Mouse (Mus musculus): ENCODE data around the gene Krt35. TPM values are rescaled to one million over a fixed set of nuclear protein-coding genes. Genes with fewer than 3 reads are reported as not detected.

Gene Krt35
- total and polyA plus RNA-seq, 3 experiments: not detected

GRCm38 (mm10) chr11:100124901-100125300, 28.9 kb upstream of the Krt35 start:
- Histone ChIP-seq H3K4me1 (ENCODE audit: control insufficient read depth in 1 of 2, insufficient read depth in 2 of 2, low read length in 2 of 2) (no peaks in the 10 kb centered on the region), H3K27me3 (ENCODE audit: control insufficient read depth in 1 of 2, insufficient read depth in 2 of 2, low read length in 2 of 2) (no peaks in the 10 kb centered on the region), H3K9ac (ENCODE audit: control insufficient read depth, low read depth, low read length, poor library complexity, severe bottlenecking) (no peak overlapping the region), H3K27ac (ENCODE audit: control insufficient read depth, low read depth, low read length) (no peak overlapping the region), H3K4me3 (ENCODE audit: control insufficient read depth in 1 of 2, insufficient read depth in 1 of 2, low read depth in 2 of 2, low read length in 2 of 2) (no peak overlapping the region), H3K36me3 (ENCODE audit: control insufficient read depth in 1 of 2, insufficient read depth in 2 of 2, low read length in 2 of 2) (no peaks in the 10 kb centered on the region), H3K79me2 (ENCODE audit: control insufficient read depth, insufficient read depth, low read length, poor library complexity) (no peaks in the 10 kb centered on the region), H3K9me3 (replicated peaks; ENCODE audit: insufficient read depth, low read length) (no peaks in the 10 kb centered on the region)
- DNase-seq (ENCODE audit: low read depth, low spot score): no peak
- TF ChIP-seq NRF1 (IDR thresholded peaks at IDR 0.05; ENCODE audit: insufficient read depth, low read depth, low read length, poor library complexity, severe bottlenecking) (no peak), RAD21 (IDR thresholded peaks at IDR 0.05; ENCODE audit: low read depth, low read length) (no peak)

- H3K9ac ChIP-seq (ENCODE audit: control insufficient read depth, low read depth, low read length, poor library complexity, severe bottlenecking): no peak within 1 kb of the TSS
- no peak for TF ChIP-seq POLR2AphosphoS5 (IDR thresholded peaks at IDR 0.05; ENCODE audit: borderline replicate concordance, low read depth, low read length)
- TF ChIP-seq ZNF384 (IDR thresholded peaks at IDR 0.05; ENCODE audit: low read depth, low read length): no peak
- no peak for TF ChIP-seq BHLHE40 (IDR thresholded peaks at IDR 0.05; ENCODE audit: borderline replicate concordance, low read depth, low read length)
- no peak for TF ChIP-seq CHD2 (IDR thresholded peaks at IDR 0.05; ENCODE audit: low read length)
- TF ChIP-seq MXI1 (IDR thresholded peaks at IDR 0.05; ENCODE audit: low read depth, low read length): no peak
- no peak for TF ChIP-seq MEF2A (IDR thresholded peaks at IDR 0.05; ENCODE audit: extremely low read depth, insufficient replicate concordance, low read depth, low read length, poor library complexity, severe bottlenecking)
- TF ChIP-seq TBP (IDR thresholded peaks at IDR 0.05; ENCODE audit: low read depth, low read length): no peak
- TF ChIP-seq MAZ (IDR thresholded peaks at IDR 0.05; ENCODE audit: low read depth, low read length): no peak
- TF ChIP-seq USF2 (IDR thresholded peaks at IDR 0.05; ENCODE audit: borderline replicate concordance in 1 of 2, insufficient read depth in 1 of 2, low read depth in 1 of 2, low read length in 2 of 2): no peak
- DNase-seq (ENCODE audit: low read depth, low spot score): no peak
- no peaks in the 10 kb centered on the region for H3K36me3 ChIP-seq (ENCODE audit: control insufficient read depth in 1 of 2, insufficient read depth in 2 of 2, low read length in 2 of 2)
- no peaks in the 10 kb centered on the region for H3K27me3 ChIP-seq (ENCODE audit: control insufficient read depth in 1 of 2, insufficient read depth in 2 of 2, low read length in 2 of 2)
- no peak within 1 kb of the TSS for H3K4me3 ChIP-seq (ENCODE audit: control insufficient read depth in 1 of 2, insufficient read depth in 1 of 2, low read depth in 2 of 2, low read length in 2 of 2)
- H3K4me1 ChIP-seq (ENCODE audit: control insufficient read depth in 1 of 2, insufficient read depth in 2 of 2, low read length in 2 of 2): no peaks in the 10 kb centered on the region
- H3K79me2 ChIP-seq (ENCODE audit: control insufficient read depth, insufficient read depth, low read length, poor library complexity): no peaks in the 10 kb centered on the region
- H3K27ac ChIP-seq (ENCODE audit: control insufficient read depth, low read depth, low read length): no peak within 1 kb of the TSS
- H3K9me3 ChIP-seq (replicated peaks; ENCODE audit: insufficient read depth, low read length): no peaks in the 10 kb centered on the region
These were observed 25.4 kb upstream of the Krt35 start, which contains the start of gene Krt13 for GRCm38 (mm10) chr11:100121466-100121865. Gene Krt13 (minus strand): TSS chr11:100121566.

GRCm38 (mm10) chr11:100120331-100120730, 24.3 kb upstream of the Krt35 start:
- no peak for DNase-seq (ENCODE audit: low read depth, low spot score)
- TF ChIP-seq BHLHE40 (IDR thresholded peaks at IDR 0.05; ENCODE audit: borderline replicate concordance, low read depth, low read length) (no peak), MAX (IDR thresholded peaks at IDR 0.05; ENCODE audit: low read length) (no peak), TCF12 (IDR thresholded peaks at IDR 0.05; ENCODE audit: low read depth, low read length) (no peak), HCFC1 (IDR thresholded peaks at IDR 0.05; ENCODE audit: low read depth, low read length) (no peak), CHD2 (IDR thresholded peaks at IDR 0.05; ENCODE audit: low read length) (no peak), RCOR1 (IDR thresholded peaks at IDR 0.05; ENCODE audit: low read depth, low read length) (no peak), MYC (IDR thresholded peaks at IDR 0.05; ENCODE audit: low read depth, low read length) (no peak), NRF1 (IDR thresholded peaks at IDR 0.05; ENCODE audit: insufficient read depth, low read depth, low read length, poor library complexity, severe bottlenecking) (no peak), SIN3A (IDR thresholded peaks at IDR 0.05; ENCODE audit: low read length) (no peak), MYB (IDR thresholded peaks at IDR 0.05; ENCODE audit: low read depth, low read length) (no peak), MAZ (IDR thresholded peaks at IDR 0.05; ENCODE audit: low read depth, low read length) (no peak), SMC3 (IDR thresholded peaks at IDR 0.05; ENCODE audit: low read depth, low read length) (no peak), ELF1 (IDR thresholded peaks at IDR 0.05; ENCODE audit: low read depth, low read length) (no peak)
- no peak overlapping the region for H3K27ac ChIP-seq (ENCODE audit: control insufficient read depth, low read depth, low read length)
- H3K4me1 ChIP-seq (ENCODE audit: control insufficient read depth in 1 of 2, insufficient read depth in 2 of 2, low read length in 2 of 2): no peaks in the 10 kb centered on the region
- no peaks in the 10 kb centered on the region for H3K9me3 ChIP-seq (replicated peaks; ENCODE audit: insufficient read depth, low read length)
- no peaks in the 10 kb centered on the region for H3K36me3 ChIP-seq (ENCODE audit: control insufficient read depth in 1 of 2, insufficient read depth in 2 of 2, low read length in 2 of 2)
- no peak overlapping the region for H3K9ac ChIP-seq (ENCODE audit: control insufficient read depth, low read depth, low read length, poor library complexity, severe bottlenecking)
- no peak overlapping the region for H3K4me3 ChIP-seq (ENCODE audit: control insufficient read depth in 1 of 2, insufficient read depth in 1 of 2, low read depth in 2 of 2, low read length in 2 of 2)
- no peaks in the 10 kb centered on the region for H3K79me2 ChIP-seq (ENCODE audit: control insufficient read depth, insufficient read depth, low read length, poor library complexity)
- no peaks in the 10 kb centered on the region for H3K27me3 ChIP-seq (ENCODE audit: control insufficient read depth in 1 of 2, insufficient read depth in 2 of 2, low read length in 2 of 2)
